Mouse (Mus musculus) intestine, postnatal 0 days (tissue): Measurements from ENCODE around the gene Wdfy1. TPM values are rescaled to one million over a fixed set of nuclear protein-coding genes. Genes with fewer than 3 reads are reported as not detected.

Experiments
- ATAC-seq: fragments of 200-750 bp; cut with Nextera tagmentation; 2 replicates; pipeline ENCODE4 v1.8.0; 2017; ENCODE audit warnings: mild to moderate bottlenecking, moderate TSS enrichment, moderate library complexity
- H3K27ac ChIP-seq: fragments of 300-500 bp; sonication (generic); 2 replicates; pipeline ENCODE4 v1.5.1; 2014; ENCODE audit warnings: mild to moderate bottlenecking, low read depth, low read length, moderate library complexity
- H3K27me3 ChIP-seq: fragments of 300-500 bp; sonication (generic); replicated peaks from 2 replicates; pipeline ENCODE4 v1.6.1; 2014; ENCODE audit warnings: low read length, mixed read lengths; ENCODE audit not compliant: control insufficient read depth, insufficient read depth
- H3K36me3 ChIP-seq: fragments of 300-500 bp; sonication (generic); 2 replicates; pipeline ENCODE4 v1.6.1; 2014; ENCODE audit warnings: mild to moderate bottlenecking, moderate library complexity; ENCODE audit not compliant: control insufficient read depth, insufficient read depth
- H3K4me1 ChIP-seq: fragments of 300-500 bp; sonication (generic); replicated peaks from 2 replicates; pipeline ENCODE4 v1.6.1; 2014; ENCODE audit warnings: antibody characterized with exemption, low read length, mixed read lengths; ENCODE audit not compliant: control insufficient read depth, insufficient read depth
- H3K4me2 ChIP-seq: fragments of 300-500 bp; sonication (generic); replicated peaks from 2 replicates; pipeline ENCODE4 v1.6.1; 2014; ENCODE audit warnings: low read depth, mild to moderate bottlenecking, moderate library complexity
- H3K4me3 ChIP-seq: fragments of 300-500 bp; sonication (generic); 2 replicates; pipeline ENCODE4 v1.5.1; 2014; ENCODE audit warnings: low read depth, low read length
- H3K9ac ChIP-seq: fragments of 300-500 bp; sonication (generic); 2 replicates; pipeline ENCODE4 v1.6.1; 2014; ENCODE audit warnings: mild to moderate bottlenecking, low read depth, low read length
- H3K9me3 ChIP-seq: fragments of 300-500 bp; sonication (generic); 2 replicates; pipeline ENCODE4 v1.6.1; 2016; ENCODE audit warnings: mixed run types; ENCODE audit not compliant: control insufficient read depth
- CTCF ChIP-seq: sonication (generic); IDR thresholded peaks from 2 replicates; pipeline ENCODE4 v1.5.1; 2016; ENCODE audit warnings: low read depth, mild to moderate bottlenecking, control low read depth, antibody characterized with exemption, moderate library complexity
- whole genome bisulfite sequencing: fragments of 180-500 bp; shearing (Covaris S2); extraction: QIAGEN DNeasy Blood & Tissue Kit; methylation state at CpG from one replicate; pipeline ENCODE4 v1.1.7; 2014; 5-methylcytosine and 5-hydroxymethylcytosine counted together
- polyA plus RNA-seq: library from polyadenylated mRNA; unstranded; fragments of >200 nt; fragmentation: Nextera tagmentation; extraction: Ambion mirVana; gene quantifications from 2 replicates; pipeline ENCODE4 v1.2.1, GENCODE M21; 2015

Wdfy1 gene
- polyA plus RNA-seq, 1 experiment from 2014 or later, result 37.2 TPM

DNA sequence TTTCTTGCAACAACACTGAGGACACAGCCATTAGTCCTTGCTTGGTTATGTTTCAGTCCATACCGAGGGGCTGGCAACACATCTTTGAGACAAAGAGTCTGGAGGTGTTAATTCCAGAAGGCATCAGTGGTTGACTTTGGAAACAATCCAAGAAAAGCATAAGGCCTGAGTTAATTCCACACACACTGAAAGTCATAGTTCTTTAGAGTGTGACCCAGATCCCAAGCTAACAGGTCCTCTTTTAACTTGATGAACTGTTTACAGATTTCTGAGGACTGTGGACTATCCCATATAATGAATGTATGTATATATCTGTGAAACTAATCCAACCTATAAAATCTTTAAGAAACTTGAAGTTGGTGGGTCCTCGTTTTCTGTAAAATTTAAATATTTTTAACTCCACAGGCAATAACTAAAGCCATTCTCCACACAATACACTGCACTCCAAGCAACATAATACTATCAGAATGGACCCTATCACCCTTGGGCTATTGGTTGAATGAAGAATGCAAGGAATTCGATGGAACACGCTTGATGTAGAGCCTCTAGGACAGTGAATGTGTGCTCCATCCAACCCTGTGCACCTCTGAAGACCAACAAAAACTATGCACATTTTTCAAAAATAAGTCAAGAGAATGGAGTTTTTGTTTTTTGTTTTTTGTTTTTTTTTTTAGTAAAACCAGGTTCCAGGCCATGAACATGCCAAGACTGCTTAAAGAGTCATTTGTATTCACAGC is 120.0 kb downstream of the Wdfy1 start:
- no peak for TF ChIP-seq CTCF
- no peak overlapping the region for H3K9ac ChIP-seq
- H3K36me3 ChIP-seq, result no peaks in the 10 kb centered on the region
- H3K9me3 ChIP-seq, result no peaks in the 10 kb centered on the region
- 82% methylated on average over 4 of the region's 4 CpGs for WGBS
- H3K27ac ChIP-seq, result no peak overlapping the region
- no peak overlapping the region for H3K4me2 ChIP-seq
- H3K27me3 ChIP-seq, result no peaks in the 10 kb centered on the region
- no peak for ATAC-seq
- no peaks in the 10 kb centered on the region for H3K4me1 ChIP-seq
- no peak overlapping the region for H3K4me3 ChIP-seq

DNA sequence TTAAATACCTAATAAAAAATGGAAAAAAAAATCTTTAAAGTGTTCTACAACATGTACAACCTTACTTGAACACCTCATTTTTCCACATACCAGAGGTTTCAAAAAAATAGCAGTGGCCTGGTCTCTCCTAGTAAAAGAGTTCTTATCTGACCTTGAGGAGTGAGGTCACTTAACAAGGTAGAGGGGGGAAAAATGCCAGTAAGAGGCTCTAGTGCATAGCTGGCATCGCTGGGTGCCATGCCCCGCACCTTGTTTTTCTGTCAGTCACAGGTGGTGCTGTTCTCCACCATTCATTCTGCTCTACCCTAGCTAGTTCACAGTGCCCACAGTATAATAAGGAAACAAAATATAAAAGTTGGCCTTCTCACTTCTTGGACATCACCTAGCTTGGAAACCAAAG is 121.0 kb downstream of the Wdfy1 start:
- no peak overlapping the region for H3K4me2 ChIP-seq
- 98% methylated on average over 2 of the region's 2 CpGs for WGBS
- ATAC-seq, result no peak
- no peak overlapping the region for H3K4me3 ChIP-seq
- no peak for TF ChIP-seq CTCF
- H3K9me3 ChIP-seq, result no peaks in the 10 kb centered on the region
- no peak overlapping the region for H3K9ac ChIP-seq
- no peaks in the 10 kb centered on the region for H3K4me1 ChIP-seq
- H3K36me3 ChIP-seq, result no peaks in the 10 kb centered on the region
- H3K27ac ChIP-seq, result no peak overlapping the region
- no peaks in the 10 kb centered on the region for H3K27me3 ChIP-seq

Other genes with a start within 250 kb of the Wdfy1 start
- 2.2 and 2.5 TPM in 2 replicates for gene Ap1s3, start 104.2 kb downstream of the Wdfy1 start, polyA plus RNA-seq
- gene Mrpl44, start 125 bp downstream of the Wdfy1 start, polyA plus RNA-seq, result 29.0 and 29.4 TPM in 2 replicates
- 39.2 and 41.6 TPM in 2 replicates for gene Serpine2, start 85.0 kb upstream of the Wdfy1 start, polyA plus RNA-seq